Mouse (Mus musculus) stomach, embryonic 16.5 days (tissue): ENCODE measurements around the gene Rarb. TPM values are rescaled to one million over a fixed set of nuclear protein-coding genes. Genes with fewer than 3 reads are reported as not detected.

Source experiments
- ATAC-seq: fragments of 200-750 bp; cut with Nextera tagmentation; 2 replicates; pipeline ENCODE4 v1.8.0; 2017; ENCODE audit warnings: moderate number of reproducible peaks, moderate TSS enrichment; ENCODE audit not compliant: insufficient read depth, low FRiP score
- H3K27ac ChIP-seq: fragments of 300-500 bp; sonication (generic); 2 replicates; pipeline ENCODE4 v1.5.1; 2014; ENCODE audit warnings: low read length
- H3K27me3 ChIP-seq: fragments of 300-500 bp; sonication (generic); 2 replicates; pipeline ENCODE4 v1.6.1; 2014; ENCODE audit warnings: low read length, control low read depth, mixed read lengths; ENCODE audit not compliant: control insufficient read depth, insufficient read depth
- H3K36me3 ChIP-seq: fragments of 300-500 bp; sonication (generic); 2 replicates; pipeline ENCODE4 v1.6.1; 2014; ENCODE audit warnings: low read length; ENCODE audit not compliant: control insufficient read depth, insufficient read depth
- H3K4me1 ChIP-seq: fragments of 300-500 bp; sonication (generic); 2 replicates; pipeline ENCODE4 v1.6.1; 2014; ENCODE audit warnings: low read length, control low read depth, mixed read lengths; ENCODE audit not compliant: control insufficient read depth, insufficient read depth
- H3K4me2 ChIP-seq: fragments of 300-500 bp; sonication (generic); 2 replicates; pipeline ENCODE4 v1.6.1; 2014; ENCODE audit warnings: low read depth, low read length, mixed read lengths
- H3K4me3 ChIP-seq: fragments of 300-500 bp; sonication (generic); replicated peaks from 2 replicates; pipeline ENCODE4 v1.5.1; 2014; ENCODE audit warnings: mild to moderate bottlenecking, low read length
- H3K9ac ChIP-seq: fragments of 300-500 bp; sonication (generic); 2 replicates; pipeline ENCODE4 v1.6.1; 2014; ENCODE audit warnings: low read length
- H3K9me3 ChIP-seq: fragments of 300-500 bp; sonication (generic); replicated peaks from 2 replicates; pipeline ENCODE4 v1.6.1; 2016; ENCODE audit warnings: low read length, control low read depth; ENCODE audit not compliant: control insufficient read depth
- WGBS: fragments of 180-500 bp; shearing (Covaris S2); extraction: QIAGEN DNeasy Blood & Tissue Kit; methylation state at CpG from one replicate; pipeline ENCODE4 v1.1.7; 2014; 5-methylcytosine and 5-hydroxymethylcytosine counted together
- polyA plus RNA-seq: library from polyadenylated mRNA; unstranded; fragments of >200 nt; fragmentation: Nextera tagmentation; extraction: Ambion mirVana; gene quantifications from 2 replicates; pipeline ENCODE4 v1.2.1, GENCODE M21; 2015

Gene Rarb
- 15.2 and 17.9 TPM in 2 replicates for polyA plus RNA-seq

DNA sequence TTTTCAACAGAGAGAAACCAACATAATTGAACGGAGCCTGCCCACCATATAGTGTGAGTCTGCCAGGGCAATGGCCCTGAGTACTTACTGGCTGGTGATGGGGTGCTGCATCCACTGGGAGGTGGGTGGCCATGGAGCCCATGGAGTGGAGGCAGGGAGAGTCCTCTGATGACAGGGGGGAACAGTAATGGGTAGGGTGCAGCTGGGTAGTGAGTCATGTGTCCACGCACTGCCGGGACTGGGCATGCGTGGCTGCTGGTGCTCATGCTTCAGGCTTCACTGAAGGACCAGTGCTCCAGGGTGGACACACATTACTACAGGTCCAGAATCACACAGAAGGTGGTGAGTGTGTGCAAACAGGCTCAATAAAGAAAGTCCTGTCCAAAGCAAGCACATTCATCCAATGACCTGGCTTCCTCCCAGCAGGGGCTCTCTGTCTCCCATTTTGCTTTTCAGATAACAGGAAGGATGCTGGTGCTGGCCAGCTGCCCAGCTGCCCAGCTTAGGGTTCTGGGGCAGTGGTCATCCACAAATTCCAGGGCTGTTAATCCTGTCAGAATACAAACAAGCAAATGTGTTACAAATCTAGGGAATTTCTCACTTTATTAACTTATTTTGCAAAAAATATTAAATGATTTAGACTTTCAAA, at the start of gene Rarb:
Gene Rarb (minus strand): TSS at position 555 of the 649 bp plus-strand sequence.
- Histone ChIP-seq H3K4me2 (no peak within 1 kb of the TSS), H3K4me3 (no peak within 1 kb of the TSS), H3K9ac (no peak within 1 kb of the TSS), H3K27me3 (no peaks in the 10 kb centered on the region), H3K36me3 (no peaks in the 10 kb centered on the region), H3K9me3 (no peaks in the 10 kb centered on the region), H3K4me1 (no peaks in the 10 kb centered on the region), H3K27ac (no peak within 1 kb of the TSS)
- 90% methylated on average over 4 of the region's 4 CpGs for WGBS
- no peak for ATAC-seq

- no peak for ATAC-seq
- H3K27ac ChIP-seq: no peak overlapping the region
- no peaks in the 10 kb centered on the region for H3K9me3 ChIP-seq
- no peak overlapping the region for H3K9ac ChIP-seq
- WGBS: 65% methylated on average over 3 of the region's 3 CpGs
- H3K4me3 ChIP-seq: no peak overlapping the region
- no peaks in the 10 kb centered on the region for H3K27me3 ChIP-seq
- H3K4me2 ChIP-seq: no peak overlapping the region
- no peaks in the 10 kb centered on the region for H3K4me1 ChIP-seq
- no peaks in the 10 kb centered on the region for H3K36me3 ChIP-seq
Measured at GRCm38 (mm10) chr14:16842036-16842435, 23.1 kb upstream of the Rarb start.

GRCm38 (mm10) chr14:16841597-16841989, 22.6 kb upstream of the Rarb start:
- no peak overlapping the region for H3K4me3 ChIP-seq
- H3K27me3 ChIP-seq: no peaks in the 10 kb centered on the region
- H3K9ac ChIP-seq: no peak overlapping the region
- no peak for ATAC-seq
- WGBS: 62% methylated on average over 6 of the region's 6 CpGs
- no peaks in the 10 kb centered on the region for H3K9me3 ChIP-seq
- H3K4me2 ChIP-seq: no peak overlapping the region
- H3K36me3 ChIP-seq: no peaks in the 10 kb centered on the region
- H3K27ac ChIP-seq: no peak overlapping the region; the same call in 1 of the 2 replicates
- H3K4me1 ChIP-seq: no peaks in the 10 kb centered on the region

DNA sequence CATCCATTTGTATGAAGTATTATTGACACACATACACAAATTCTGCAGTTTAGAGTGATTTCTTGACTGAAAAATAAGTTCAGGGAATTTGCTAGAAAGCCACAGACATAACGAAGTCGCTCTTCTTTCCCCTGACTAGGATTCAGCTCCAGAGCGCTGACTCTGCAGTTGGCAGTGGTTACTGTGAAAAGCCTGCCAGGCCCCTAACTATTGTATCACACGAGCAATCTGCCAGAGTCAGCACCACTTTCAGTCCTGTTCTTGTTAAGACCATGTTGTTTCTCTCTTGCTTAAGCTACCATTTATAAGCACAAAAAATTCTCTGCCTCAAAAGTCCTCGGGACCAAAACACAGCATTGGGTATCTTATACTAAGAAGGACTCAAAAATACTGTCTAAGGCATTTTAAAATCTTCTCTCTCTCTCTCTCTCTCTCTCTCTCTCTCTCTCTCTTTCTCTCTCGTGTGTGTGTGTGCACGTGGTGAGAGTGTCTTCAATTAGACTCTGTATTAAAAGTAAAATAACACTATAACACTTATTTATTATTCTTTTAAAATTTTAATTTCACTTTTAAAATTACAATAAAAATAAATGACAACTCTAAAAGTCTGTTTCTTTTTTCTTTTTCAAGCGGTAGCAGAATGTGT, 22.1 kb upstream of the Rarb start:
- no peaks in the 10 kb centered on the region for H3K27me3 ChIP-seq
- H3K9me3 ChIP-seq: no peaks in the 10 kb centered on the region
- H3K9ac ChIP-seq: no peak overlapping the region
- no peak overlapping the region for H3K4me3 ChIP-seq
- H3K36me3 ChIP-seq: no peaks in the 10 kb centered on the region
- WGBS: 53% methylated on average over 8 of the region's 8 CpGs
- ATAC-seq: no peak
- no peak overlapping the region; the same call in 1 of the 2 replicates for H3K27ac ChIP-seq
- H3K4me1 ChIP-seq: no peaks in the 10 kb centered on the region
- no peak overlapping the region for H3K4me2 ChIP-seq

- H3K9me3 ChIP-seq: no peaks in the 10 kb centered on the region
- H3K27ac ChIP-seq: no peak overlapping the region
- H3K36me3 ChIP-seq: no peaks in the 10 kb centered on the region
- H3K4me2 ChIP-seq: no peak overlapping the region
- 96% methylated on average over 2 of the region's 2 CpGs for WGBS
- no peak overlapping the region for H3K9ac ChIP-seq
- H3K27me3 ChIP-seq: no peaks in the 10 kb centered on the region
- H3K4me3 ChIP-seq: no peak overlapping the region
- ATAC-seq: no peak
- H3K4me1 ChIP-seq: no peaks in the 10 kb centered on the region
Measured at GRCm38 (mm10) chr14:16840135-16840534, 21.2 kb upstream of the Rarb start.

- no peak for ATAC-seq
- Histone ChIP-seq H3K9me3 (no peaks in the 10 kb centered on the region), H3K4me1 (no peaks in the 10 kb centered on the region), H3K27ac (no peak overlapping the region), H3K27me3 (no peaks in the 10 kb centered on the region), H3K4me3 (no peak overlapping the region), H3K9ac (no peak overlapping the region), H3K4me2 (no peak overlapping the region), H3K36me3 (no peaks in the 10 kb centered on the region)
- 29% methylated on average over 1 of the region's 1 CpGs for whole genome bisulfite sequencing
Measured at GRCm38 (mm10) chr14:16815096-16815741, 3.7 kb downstream of the Rarb start.

GRCm38 (mm10) chr14:16806155-16806554, 12.8 kb downstream of the Rarb start:
- Histone ChIP-seq H3K9ac (no peak overlapping the region), H3K4me3 (no peak overlapping the region), H3K9me3 (no peaks in the 10 kb centered on the region), H3K4me2 (no peak overlapping the region), H3K27ac (no peak overlapping the region), H3K36me3 (no peaks in the 10 kb centered on the region), H3K4me1 (no peaks in the 10 kb centered on the region), H3K27me3 (no peaks in the 10 kb centered on the region)
- WGBS: 78% methylated on average over 3 of the region's 3 CpGs
- ATAC-seq: no peak

- 86% methylated on average over 1 of the region's 1 CpGs for WGBS
- ATAC-seq: no peak
Measured at GRCm38 (mm10) chr14:16790161-16790560, 28.8 kb downstream of the Rarb start.

DNA sequence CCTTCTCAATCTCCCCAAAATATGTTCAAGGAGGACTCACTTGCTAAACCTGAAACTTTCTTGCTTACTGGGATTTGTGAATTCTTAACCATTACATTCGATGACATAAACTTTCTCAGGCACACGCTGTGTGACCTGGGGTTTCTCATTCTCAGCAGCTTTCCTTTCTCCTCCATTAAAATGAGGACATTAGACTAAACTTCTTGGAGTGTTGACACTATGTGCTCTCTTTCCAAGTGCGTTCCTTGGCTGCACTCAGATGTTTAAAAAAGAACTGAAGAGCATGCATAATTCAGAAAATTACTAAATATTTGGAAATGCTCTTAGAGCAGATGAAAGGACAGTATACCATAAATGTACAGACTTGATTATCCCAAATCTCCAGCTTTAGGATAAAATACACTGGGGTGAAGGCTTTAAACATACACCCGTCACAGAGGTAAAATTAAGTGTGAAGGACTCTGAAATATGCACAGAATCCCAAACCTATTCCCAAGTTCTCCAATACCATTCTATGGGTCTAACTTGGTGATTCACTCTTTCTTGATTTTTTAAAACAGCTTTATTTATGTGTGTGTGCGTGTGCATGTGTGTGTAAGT, 36.9 kb downstream of the Rarb start:
- 49% methylated on average over 5 of the region's 5 CpGs for WGBS
- Histone ChIP-seq H3K27ac (peak overlapping the region; percentile 9; the same call in 1 of the 2 replicates), H3K9ac (no peak overlapping the region), H3K4me1 (peaks cover 12% of the 10 kb centered on the region), H3K4me2 (no peak overlapping the region), H3K9me3 (no peaks in the 10 kb centered on the region), H3K27me3 (no peaks in the 10 kb centered on the region), H3K36me3 (no peaks in the 10 kb centered on the region), H3K4me3 (no peak overlapping the region)
- ATAC-seq: peak; percentile 86

More at GRCm38 (mm10) chr14:16790161-16790560, 28.8 kb downstream of the Rarb start:
- H3K4me3 ChIP-seq: no peak overlapping the region
- H3K9ac ChIP-seq: no peak overlapping the region
- no peaks in the 10 kb centered on the region for H3K4me1 ChIP-seq
- H3K4me2 ChIP-seq: no peak overlapping the region
- H3K27me3 ChIP-seq: no peaks in the 10 kb centered on the region
- no peaks in the 10 kb centered on the region; the same call in 1 of the 2 replicates for H3K9me3 ChIP-seq
- H3K36me3 ChIP-seq: no peaks in the 10 kb centered on the region
- H3K27ac ChIP-seq: no peak overlapping the region
